Mouse (Mus musculus) hindbrain, embryonic 12.5 days (tissue): ENCODE measurements at regions not wholly inside any gene's neighbourhood (a gene's known extent, or its start where the extent isn't known, plus 50 kb on each side); places are given as distances from the start of the nearest gene placed in this dataset.

ENCODE experiments used
- ATAC-seq: fragments of 200-750 bp; cut with Nextera tagmentation; 2 replicates; pipeline ENCODE4 v1.8.0; 2017; ENCODE audit warnings: moderate TSS enrichment; ENCODE audit not compliant: low FRiP score
- H3K27ac ChIP-seq: fragments of 300-500 bp; sonication (generic); 2 replicates; pipeline ENCODE4 v1.5.1; 2016; ENCODE audit warnings: mild to moderate bottlenecking
- H3K27me3 ChIP-seq: fragments of 300-500 bp; sonication (generic); 2 replicates; pipeline ENCODE4 v1.6.1; 2016; ENCODE audit warnings: mild to moderate bottlenecking
- H3K36me3 ChIP-seq: fragments of 300-500 bp; sonication (generic); 2 replicates; pipeline ENCODE4 v1.6.1; 2016; ENCODE audit warnings: mild to moderate bottlenecking
- H3K4me1 ChIP-seq: fragments of 300-500 bp; sonication (generic); 2 replicates; pipeline ENCODE4 v1.6.1; 2016
- H3K4me2 ChIP-seq: fragments of 300-500 bp; sonication (generic); replicated peaks from 2 replicates; pipeline ENCODE4 v1.6.1; 2016; ENCODE audit warnings: mild to moderate bottlenecking
- H3K4me3 ChIP-seq: fragments of 300-500 bp; sonication (generic); 2 replicates; pipeline ENCODE4 v1.5.1; 2016; ENCODE audit warnings: mild to moderate bottlenecking
- H3K9ac ChIP-seq: fragments of 300-500 bp; sonication (generic); 2 replicates; pipeline ENCODE4 v1.6.1; 2016; ENCODE audit warnings: mild to moderate bottlenecking, moderate library complexity
- H3K9me3 ChIP-seq: fragments of 300-500 bp; sonication (generic); replicated peaks from 2 replicates; pipeline ENCODE4 v1.6.1; 2016; ENCODE audit warnings: mild to moderate bottlenecking
- WGBS: fragments of 180-500 bp; shearing (Covaris S2); methylation state at CpG from one replicate; pipeline ENCODE4 v1.1.7; 2016; 5-methylcytosine and 5-hydroxymethylcytosine counted together

GRCm38 (mm10) chr11:44164186-44164585 lies 235.7 kb upstream of the Il12b start:
- 82% methylated on average over 2 of the region's 2 CpGs for WGBS

GRCm38 (mm10) chr11:44167724-44168500 lies 232.0 kb upstream of the Il12b start:
- Histone ChIP-seq H3K4me1 (no peaks in the 10 kb centered on the region), H3K27ac (no peak overlapping the region), H3K4me2 (no peak overlapping the region), H3K9me3 (no peaks in the 10 kb centered on the region), H3K9ac (no peak overlapping the region), H3K4me3 (no peak overlapping the region), H3K36me3 (no peaks in the 10 kb centered on the region), H3K27me3 (no peaks in the 10 kb centered on the region)
- 81% methylated on average over 6 of the region's 6 CpGs for WGBS
- ATAC-seq, result no peak

More at GRCm38 (mm10) chr11:44164186-44164585, 235.7 kb upstream of the Il12b start:
- Histone ChIP-seq H3K4me1 (no peaks in the 10 kb centered on the region), H3K4me2 (no peak overlapping the region), H3K36me3 (no peaks in the 10 kb centered on the region), H3K9ac (no peak overlapping the region), H3K27me3 (no peaks in the 10 kb centered on the region), H3K27ac (no peak overlapping the region), H3K4me3 (no peak overlapping the region), H3K9me3 (no peaks in the 10 kb centered on the region)
- no peak for ATAC-seq

GRCm38 (mm10) chr11:44172478-44172877 lies 227.4 kb upstream of the Il12b start:
- Histone ChIP-seq H3K9me3 (no peaks in the 10 kb centered on the region), H3K27ac (no peak overlapping the region), H3K9ac (no peak overlapping the region), H3K4me2 (no peak overlapping the region), H3K36me3 (no peaks in the 10 kb centered on the region), H3K4me3 (no peak overlapping the region), H3K27me3 (no peaks in the 10 kb centered on the region), H3K4me1 (no peaks in the 10 kb centered on the region)
- WGBS, result 88% methylated on average over 4 of the region's 4 CpGs
- no peak for ATAC-seq

DNA sequence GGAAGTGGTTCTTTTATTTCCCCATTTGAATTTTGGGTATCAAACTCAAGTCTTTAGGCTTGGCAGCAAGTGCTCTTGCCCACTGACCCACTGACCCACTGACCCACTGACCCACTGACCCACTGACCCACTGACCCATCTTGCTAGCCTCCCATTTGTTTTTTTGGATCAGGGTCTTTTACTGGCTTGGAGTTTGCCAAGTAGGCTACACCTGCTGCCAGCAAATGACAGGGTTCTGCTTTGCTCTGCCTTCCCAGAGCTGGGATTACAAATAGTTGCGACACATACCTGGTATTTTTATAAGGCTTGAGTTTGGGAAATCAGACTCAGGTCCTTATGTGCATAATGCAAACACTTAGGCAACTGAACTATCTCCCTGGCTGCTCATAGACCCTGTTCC lies 226.7 kb upstream of the Il12b start:
- whole genome bisulfite sequencing, result 97% methylated on average over 1 of the region's 1 CpGs
- no peak overlapping the region for H3K9ac ChIP-seq
- no peaks in the 10 kb centered on the region for H3K9me3 ChIP-seq
- no peak overlapping the region for H3K27ac ChIP-seq
- no peak overlapping the region for H3K4me3 ChIP-seq
- ATAC-seq, result no peak
- no peak overlapping the region for H3K4me2 ChIP-seq
- no peaks in the 10 kb centered on the region for H3K36me3 ChIP-seq
- H3K27me3 ChIP-seq, result no peaks in the 10 kb centered on the region
- H3K4me1 ChIP-seq, result no peaks in the 10 kb centered on the region

GRCm38 (mm10) chr11:44174548-44174947 lies 225.3 kb upstream of the Il12b start:
- Histone ChIP-seq H3K4me2 (no peak overlapping the region), H3K4me3 (no peak overlapping the region), H3K27ac (no peak overlapping the region), H3K27me3 (no peaks in the 10 kb centered on the region), H3K9me3 (no peaks in the 10 kb centered on the region), H3K36me3 (no peaks in the 10 kb centered on the region), H3K4me1 (no peaks in the 10 kb centered on the region), H3K9ac (no peak overlapping the region)
- 71% methylated on average over 2 of the region's 2 CpGs for WGBS
- ATAC-seq, result no peak

- no peak for ATAC-seq
- Histone ChIP-seq H3K36me3 (no peaks in the 10 kb centered on the region), H3K4me3 (no peak overlapping the region), H3K27me3 (no peaks in the 10 kb centered on the region), H3K9ac (no peak overlapping the region), H3K4me1 (no peaks in the 10 kb centered on the region), H3K4me2 (no peak overlapping the region), H3K27ac (no peak overlapping the region), H3K9me3 (no peaks in the 10 kb centered on the region)
- WGBS, result 88% methylated on average over 3 of the region's 3 CpGs
Observed at GRCm38 (mm10) chr11:44179711-44180110, 220.2 kb upstream of the Il12b start.

- ATAC-seq, result no peak
- WGBS, result 88% methylated on average over 3 of the region's 3 CpGs
- Histone ChIP-seq H3K4me2 (no peak overlapping the region), H3K27me3 (no peaks in the 10 kb centered on the region), H3K4me3 (no peak overlapping the region), H3K4me1 (no peaks in the 10 kb centered on the region), H3K9ac (no peak overlapping the region), H3K27ac (no peak overlapping the region), H3K36me3 (no peaks in the 10 kb centered on the region), H3K9me3 (no peaks in the 10 kb centered on the region)
Observed at GRCm38 (mm10) chr11:44183823-44184222, 216.0 kb upstream of the Il12b start.

DNA sequence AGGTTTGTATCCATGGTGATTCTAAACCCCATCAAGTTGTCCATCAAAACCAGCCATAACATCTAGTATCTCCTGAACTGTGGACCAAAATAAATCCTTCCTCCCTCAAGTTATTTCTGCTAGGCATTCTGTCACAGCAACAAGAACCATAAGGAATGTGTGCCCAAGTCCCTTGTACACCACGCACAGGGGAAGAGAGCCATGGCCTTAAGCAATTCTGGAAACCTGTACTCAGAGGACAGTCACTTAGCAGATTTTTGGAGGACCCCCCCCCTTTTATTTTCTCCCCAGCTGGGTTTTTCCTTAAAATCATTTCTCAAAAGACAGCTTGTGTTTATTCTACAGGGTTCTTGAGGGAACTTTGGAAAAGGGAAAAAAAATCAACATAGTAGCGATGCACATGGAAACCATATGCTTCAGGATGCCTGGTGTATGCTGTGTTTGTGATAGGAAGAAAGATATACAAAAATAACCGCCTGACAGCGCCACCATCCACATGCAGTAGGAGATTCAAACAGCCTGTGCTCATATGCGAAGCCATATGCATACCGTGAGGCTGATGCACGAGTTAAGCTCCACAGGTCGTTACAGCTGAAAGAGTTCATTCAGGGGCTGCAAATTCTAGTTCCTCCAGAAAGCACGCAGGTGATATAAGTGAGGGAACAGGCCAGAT lies 214.5 kb upstream of the Il12b start:
- no peak for ATAC-seq
- 80% methylated on average over 9 of the region's 9 CpGs for WGBS
- no peaks in the 10 kb centered on the region for H3K9me3 ChIP-seq

DNA sequence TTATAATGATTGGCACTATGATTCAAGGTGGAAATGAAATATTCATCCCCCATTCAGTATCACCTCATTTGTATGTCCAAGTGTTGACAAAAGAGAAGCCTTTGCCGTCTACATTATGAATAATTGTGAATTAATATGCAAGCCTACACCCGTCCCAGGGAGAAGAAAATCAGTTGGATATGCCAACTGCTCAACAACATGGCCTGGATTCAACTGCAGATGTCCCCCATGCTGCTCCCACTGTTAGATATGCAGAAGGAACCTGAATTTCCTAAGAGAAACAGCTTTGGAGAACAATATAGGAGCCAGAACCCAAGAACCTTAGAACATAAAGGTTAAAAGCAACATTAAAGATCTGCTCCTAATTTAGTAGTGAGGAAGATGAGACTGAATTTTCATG lies 211.7 kb upstream of the Il12b start:
- H3K27me3 ChIP-seq, result no peaks in the 10 kb centered on the region
- no peaks in the 10 kb centered on the region for H3K4me1 ChIP-seq
- H3K9ac ChIP-seq, result no peak overlapping the region
- H3K4me3 ChIP-seq, result no peak overlapping the region
- 52% methylated on average over 2 of the region's 2 CpGs for WGBS
- H3K9me3 ChIP-seq, result no peaks in the 10 kb centered on the region
- no peak overlapping the region for H3K4me2 ChIP-seq
- H3K27ac ChIP-seq, result no peak overlapping the region
- no peak for ATAC-seq
- no peaks in the 10 kb centered on the region for H3K36me3 ChIP-seq

More for the DNA sequence above, 214.5 kb upstream of the Il12b start:
- H3K36me3 ChIP-seq, result no peaks in the 10 kb centered on the region
- no peaks in the 10 kb centered on the region for H3K4me1 ChIP-seq
- H3K27ac ChIP-seq, result no peak overlapping the region
- H3K9ac ChIP-seq, result no peak overlapping the region
- H3K4me2 ChIP-seq, result no peak overlapping the region
- H3K4me3 ChIP-seq, result no peak overlapping the region
- no peaks in the 10 kb centered on the region for H3K27me3 ChIP-seq

DNA sequence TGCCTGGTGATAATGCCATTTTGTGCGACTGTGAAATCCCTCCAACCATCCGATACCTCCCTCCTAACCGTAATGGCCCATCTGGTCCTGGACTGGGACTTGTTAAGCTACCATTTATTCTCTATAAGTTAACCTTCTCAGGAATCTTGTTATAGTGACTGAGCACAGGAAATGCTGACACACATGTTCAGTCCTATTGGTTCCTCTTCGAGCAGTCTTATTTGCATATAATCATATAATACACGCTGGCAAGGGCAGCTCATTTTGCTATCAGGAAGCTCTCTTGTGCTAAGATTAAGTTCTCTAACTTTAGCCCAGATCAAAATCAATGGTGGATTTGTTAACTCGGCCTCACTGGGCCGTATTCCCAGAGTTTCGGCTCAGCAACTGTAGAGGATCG lies 206.1 kb upstream of the Il12b start:
- 93% methylated on average over 9 of the region's 9 CpGs for whole genome bisulfite sequencing

DNA sequence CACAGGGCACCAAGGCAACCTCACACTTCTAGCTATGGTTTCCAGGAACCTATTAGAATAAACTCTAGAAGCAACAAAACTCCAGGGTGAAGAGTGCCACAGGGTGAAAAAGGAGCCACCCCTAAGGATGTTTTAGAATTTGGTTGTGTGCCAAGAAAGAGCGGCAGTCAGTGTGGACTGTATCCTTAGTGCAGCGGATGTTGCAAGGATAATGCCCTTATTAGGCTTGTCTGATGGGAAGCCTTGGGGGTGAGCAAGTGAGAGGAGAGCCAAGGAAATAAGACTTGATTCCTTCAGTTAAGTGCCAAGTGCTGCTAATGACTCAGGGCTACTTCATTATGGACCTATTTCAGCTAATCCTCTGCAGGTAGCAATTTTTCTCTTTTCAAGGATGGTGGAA lies 197.1 kb upstream of the Il12b start:
- Histone ChIP-seq H3K4me2 (no peak overlapping the region), H3K27ac (no peak overlapping the region), H3K4me1 (no peaks in the 10 kb centered on the region), H3K27me3 (no peaks in the 10 kb centered on the region), H3K4me3 (no peak overlapping the region), H3K9me3 (no peaks in the 10 kb centered on the region), H3K36me3 (no peaks in the 10 kb centered on the region), H3K9ac (no peak overlapping the region)
- no peak for ATAC-seq
- 91% methylated on average over 2 of the region's 2 CpGs for WGBS

More for the DNA sequence above, 206.1 kb upstream of the Il12b start:
- ATAC-seq, result no peak
- no peak overlapping the region for H3K27ac ChIP-seq
- H3K4me2 ChIP-seq, result no peak overlapping the region
- no peaks in the 10 kb centered on the region for H3K4me1 ChIP-seq
- no peak overlapping the region for H3K4me3 ChIP-seq
- no peak overlapping the region for H3K9ac ChIP-seq
- no peaks in the 10 kb centered on the region for H3K36me3 ChIP-seq
- no peaks in the 10 kb centered on the region for H3K27me3 ChIP-seq
- no peaks in the 10 kb centered on the region for H3K9me3 ChIP-seq

- no peak overlapping the region for H3K4me3 ChIP-seq
- no peak overlapping the region for H3K27ac ChIP-seq
- H3K4me2 ChIP-seq, result no peak overlapping the region
- WGBS, result 78% methylated on average over 3 of the region's 3 CpGs
- ATAC-seq, result no peak
- no peaks in the 10 kb centered on the region for H3K4me1 ChIP-seq
- no peaks in the 10 kb centered on the region for H3K9me3 ChIP-seq
- no peaks in the 10 kb centered on the region for H3K27me3 ChIP-seq
- H3K36me3 ChIP-seq, result no peaks in the 10 kb centered on the region
- no peak overlapping the region for H3K9ac ChIP-seq
Observed at GRCm38 (mm10) chr11:44204384-44204783, 195.5 kb upstream of the Il12b start.

DNA sequence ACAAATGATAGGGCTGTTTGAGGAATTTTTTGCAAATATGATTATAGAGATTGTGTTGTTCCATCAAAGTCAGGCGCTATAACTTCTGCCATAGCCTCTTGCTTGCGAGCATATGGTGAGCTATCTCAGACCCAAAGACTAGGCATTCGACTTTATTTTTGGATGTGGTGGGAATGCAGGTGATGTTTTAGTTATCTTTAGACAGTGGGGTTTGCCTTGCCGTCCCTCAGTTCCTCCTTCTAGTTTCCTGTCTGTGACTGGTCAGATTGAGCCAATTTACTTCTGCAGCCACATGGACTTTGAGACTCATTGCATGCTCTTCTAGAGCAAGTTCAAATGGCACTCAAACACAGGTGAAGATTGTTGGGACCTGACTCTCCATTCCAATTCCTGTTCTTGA lies 193.0 kb upstream of the Il12b start:
- H3K9me3 ChIP-seq, result no peaks in the 10 kb centered on the region
- H3K36me3 ChIP-seq, result no peaks in the 10 kb centered on the region
- 97% methylated on average over 4 of the region's 4 CpGs for WGBS
- no peak overlapping the region for H3K27ac ChIP-seq
- no peaks in the 10 kb centered on the region for H3K27me3 ChIP-seq
- no peak overlapping the region for H3K9ac ChIP-seq
- no peaks in the 10 kb centered on the region for H3K4me1 ChIP-seq
- ATAC-seq, result no peak
- H3K4me2 ChIP-seq, result no peak overlapping the region
- no peak overlapping the region for H3K4me3 ChIP-seq
